Mouse (Mus musculus): ENCODE data around the gene Cpox. TPM values are rescaled to one million over a fixed set of nuclear protein-coding genes. Genes with fewer than 3 reads are reported as not detected.

Cpox gene
- polyA plus RNA-seq, 2 experiments = 20.3 to 24.4 TPM

GRCm38 (mm10) chr16:58628336-58628680 lies 41.8 kb upstream of the Cpox start:
- Histone ChIP-seq H3K9ac (ENCODE audit: low read depth, low read length, severe bottlenecking) (no peak overlapping the region), H3K4me3 (replicated peaks; ENCODE audit: low read length) (no peak overlapping the region), H3K4me2 (replicated peaks; ENCODE audit: low read depth, low read length, severe bottlenecking) (no peak overlapping the region), H3K9me3 (ENCODE audit: control insufficient read depth, low read length) (no peaks in the 10 kb centered on the region), H3K27ac (replicated peaks; ENCODE audit: low read depth, low read length) (no peak overlapping the region), H3K36me3 (ENCODE audit: control insufficient read depth, insufficient read depth, low read length) (no peaks in the 10 kb centered on the region), H3K4me1 (ENCODE audit: control insufficient read depth, insufficient read depth, low read length) (no peaks in the 10 kb centered on the region), H3K27me3 (ENCODE audit: control insufficient read depth, insufficient read depth, low read length) (no peaks in the 10 kb centered on the region)
- 100% methylated on average over 2 of the region's 2 CpGs for WGBS
- ATAC-seq (ENCODE audit: low FRiP score, low read depth) (no peak), DNase-seq (ENCODE audit: low spot score) (no peak)
- no peak for TF ChIP-seq POLR2A (IDR thresholded peaks at IDR 0.05; ENCODE audit: borderline replicate concordance, extremely low read depth, insufficient read depth, insufficient read length)

- 88% methylated on average over 5 of the region's 5 CpGs for WGBS
- TF ChIP-seq POLR2A (IDR thresholded peaks at IDR 0.05; ENCODE audit: borderline replicate concordance, extremely low read depth, insufficient read depth, insufficient read length) = no peak
- no peak for ATAC-seq (ENCODE audit: low FRiP score, low read depth)
Observed at GRCm38 (mm10) chr16:58628968-58629367, 41.1 kb upstream of the Cpox start.

GRCm38 (mm10) chr16:58629736-58630135 lies 40.4 kb upstream of the Cpox start:
- Histone ChIP-seq H3K4me2 (replicated peaks; ENCODE audit: low read depth, low read length, severe bottlenecking) (no peak overlapping the region), H3K27ac (replicated peaks; ENCODE audit: low read depth, low read length) (no peak overlapping the region), H3K27me3 (ENCODE audit: control insufficient read depth, insufficient read depth, low read length) (no peaks in the 10 kb centered on the region), H3K4me1 (ENCODE audit: control insufficient read depth, insufficient read depth, low read length) (no peaks in the 10 kb centered on the region), H3K9ac (ENCODE audit: low read depth, low read length, severe bottlenecking) (no peak overlapping the region), H3K4me3 (replicated peaks; ENCODE audit: low read length) (no peak overlapping the region), H3K9me3 (ENCODE audit: control insufficient read depth, low read length) (no peaks in the 10 kb centered on the region), H3K36me3 (ENCODE audit: control insufficient read depth, insufficient read depth, low read length) (no peaks in the 10 kb centered on the region)
- 72% methylated on average over 2 of the region's 2 CpGs for WGBS
- DNase-seq (ENCODE audit: low spot score) (no peak), ATAC-seq (ENCODE audit: low FRiP score, low read depth) (no peak)
- TF ChIP-seq POLR2A (IDR thresholded peaks at IDR 0.05; ENCODE audit: borderline replicate concordance, extremely low read depth, insufficient read depth, insufficient read length) = no peak

More at GRCm38 (mm10) chr16:58628968-58629367, 41.1 kb upstream of the Cpox start:
- Histone ChIP-seq H3K4me1 (ENCODE audit: control insufficient read depth, insufficient read depth, low read length) (no peaks in the 10 kb centered on the region), H3K27me3 (ENCODE audit: control insufficient read depth, insufficient read depth, low read length) (no peaks in the 10 kb centered on the region), H3K4me3 (replicated peaks; ENCODE audit: low read length) (no peak overlapping the region), H3K4me2 (replicated peaks; ENCODE audit: low read depth, low read length, severe bottlenecking) (no peak overlapping the region), H3K36me3 (ENCODE audit: control insufficient read depth, insufficient read depth, low read length) (no peaks in the 10 kb centered on the region), H3K9ac (ENCODE audit: low read depth, low read length, severe bottlenecking) (no peak overlapping the region), H3K27ac (replicated peaks; ENCODE audit: low read depth, low read length) (no peak overlapping the region), H3K9me3 (ENCODE audit: control insufficient read depth, low read length) (no peaks in the 10 kb centered on the region)
- no peak for DNase-seq (ENCODE audit: low spot score)

DNA sequence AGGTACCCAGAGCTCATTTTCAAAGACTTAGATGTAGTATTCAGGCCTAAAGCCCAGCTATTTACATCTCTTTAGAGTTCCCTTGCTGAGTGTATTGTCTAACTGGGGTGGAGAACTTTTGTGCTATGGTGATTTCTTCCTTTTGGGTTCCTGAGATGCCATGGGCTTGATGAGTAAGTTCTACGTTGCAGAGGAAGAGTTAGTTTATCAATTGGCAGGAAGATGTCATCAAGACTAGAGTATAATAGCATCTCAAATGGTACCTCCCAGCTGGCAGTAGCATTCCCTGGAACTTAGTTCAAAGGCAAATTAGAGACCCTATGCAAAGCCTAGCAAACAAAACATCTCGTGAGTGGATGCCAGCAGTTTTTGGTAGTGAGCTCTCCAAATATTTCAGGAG lies 34.2 kb upstream of the Cpox start:
- Histone ChIP-seq H3K27ac (replicated peaks; ENCODE audit: low read depth, low read length) (no peak overlapping the region), H3K4me3 (replicated peaks; ENCODE audit: low read length) (no peak overlapping the region), H3K9ac (ENCODE audit: low read depth, low read length, severe bottlenecking) (no peak overlapping the region), H3K27me3 (ENCODE audit: control insufficient read depth, insufficient read depth, low read length) (no peaks in the 10 kb centered on the region), H3K4me2 (replicated peaks; ENCODE audit: low read depth, low read length, severe bottlenecking) (no peak overlapping the region), H3K4me1 (ENCODE audit: control insufficient read depth, insufficient read depth, low read length) (no peaks in the 10 kb centered on the region), H3K9me3 (ENCODE audit: control insufficient read depth, low read length) (no peaks in the 10 kb centered on the region), H3K36me3 (ENCODE audit: control insufficient read depth, insufficient read depth, low read length) (no peaks in the 10 kb centered on the region)
- no peak for TF ChIP-seq POLR2A (IDR thresholded peaks at IDR 0.05; ENCODE audit: borderline replicate concordance, extremely low read depth, insufficient read depth, insufficient read length)
- no peak for ATAC-seq (ENCODE audit: low FRiP score, low read depth)
- 48% methylated on average over 2 of the region's 2 CpGs for WGBS
- DNase-seq (ENCODE audit: low spot score) = no peak

- H3K4me1 ChIP-seq (ENCODE audit: control insufficient read depth, insufficient read depth, low read length) = no peaks in the 10 kb centered on the region
- no peak overlapping the region for H3K9ac ChIP-seq (ENCODE audit: low read depth, low read length, severe bottlenecking)
- ATAC-seq (ENCODE audit: low FRiP score, low read depth) (no peak), DNase-seq (ENCODE audit: low spot score) (no peak)
- no peaks in the 10 kb centered on the region for H3K9me3 ChIP-seq (ENCODE audit: control insufficient read depth, low read length)
- WGBS = 83% methylated on average over 4 of the region's 4 CpGs
- no peak overlapping the region for H3K4me3 ChIP-seq (replicated peaks; ENCODE audit: low read length)
- no peaks in the 10 kb centered on the region for H3K36me3 ChIP-seq (ENCODE audit: control insufficient read depth, insufficient read depth, low read length)
- no peak for TF ChIP-seq POLR2A (IDR thresholded peaks at IDR 0.05; ENCODE audit: borderline replicate concordance, extremely low read depth, insufficient read depth, insufficient read length)
- no peak overlapping the region for H3K27ac ChIP-seq (replicated peaks; ENCODE audit: low read depth, low read length)
- H3K4me2 ChIP-seq (replicated peaks; ENCODE audit: low read depth, low read length, severe bottlenecking) = no peak overlapping the region
- no peaks in the 10 kb centered on the region for H3K27me3 ChIP-seq (ENCODE audit: control insufficient read depth, insufficient read depth, low read length)
Observed at GRCm38 (mm10) chr16:58637448-58637847, 32.6 kb upstream of the Cpox start.

GRCm38 (mm10) chr16:58638016-58638415 lies 32.1 kb upstream of the Cpox start:
- TF ChIP-seq POLR2A (IDR thresholded peaks at IDR 0.05; ENCODE audit: borderline replicate concordance, extremely low read depth, insufficient read depth, insufficient read length) = no peak
- Histone ChIP-seq H3K4me1 (ENCODE audit: control insufficient read depth, insufficient read depth, low read length) (no peaks in the 10 kb centered on the region), H3K27me3 (ENCODE audit: control insufficient read depth, insufficient read depth, low read length) (no peaks in the 10 kb centered on the region), H3K4me2 (replicated peaks; ENCODE audit: low read depth, low read length, severe bottlenecking) (no peak overlapping the region), H3K9ac (ENCODE audit: low read depth, low read length, severe bottlenecking) (no peak overlapping the region), H3K9me3 (ENCODE audit: control insufficient read depth, low read length) (no peaks in the 10 kb centered on the region), H3K36me3 (ENCODE audit: control insufficient read depth, insufficient read depth, low read length) (no peaks in the 10 kb centered on the region), H3K4me3 (replicated peaks; ENCODE audit: low read length) (no peak overlapping the region), H3K27ac (replicated peaks; ENCODE audit: low read depth, low read length) (no peak overlapping the region)
- no peak for ATAC-seq (ENCODE audit: low FRiP score, low read depth)
- 70% methylated on average over 7 of the region's 7 CpGs for WGBS
- no peak for DNase-seq (ENCODE audit: low spot score)

Data from limb, embryonic 14.5 days (tissue).